Mouse (Mus musculus) testis, postnatal 10 days (tissue): Measurements from ENCODE around the gene Prpf4.

ENCODE experiments used
- DNase-seq: peaks from one replicate; pipeline ENCODE4 v3.0.0; 2021; ENCODE audit warnings: low spot score

Gene Prpf4

DNA sequence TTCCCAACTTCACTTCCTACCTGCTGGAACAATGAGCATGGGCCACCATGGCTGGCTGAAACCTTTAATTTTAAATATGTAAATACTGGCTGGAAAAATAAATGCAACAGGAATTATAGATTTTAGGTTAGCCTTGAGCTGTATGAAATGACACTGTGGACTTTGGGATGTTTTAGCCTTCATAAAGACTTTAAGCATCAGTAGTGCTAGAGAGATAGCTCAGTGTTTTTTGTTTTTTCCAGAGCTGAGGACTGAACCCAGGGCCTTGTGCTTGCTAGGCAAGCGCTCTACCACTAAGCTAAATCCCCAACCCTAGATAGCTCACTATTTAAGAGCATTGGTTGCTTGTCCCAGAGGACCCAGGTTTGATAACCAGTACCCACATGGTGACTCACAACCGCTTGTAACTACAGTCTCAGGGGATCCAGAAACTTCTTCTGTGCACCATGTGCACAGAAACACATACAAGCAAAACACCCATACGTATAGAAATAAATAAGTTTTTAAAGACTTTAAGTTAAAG is 28.7 kb downstream of the Prpf4 start:
- DNase-seq, result no peak

DNA sequence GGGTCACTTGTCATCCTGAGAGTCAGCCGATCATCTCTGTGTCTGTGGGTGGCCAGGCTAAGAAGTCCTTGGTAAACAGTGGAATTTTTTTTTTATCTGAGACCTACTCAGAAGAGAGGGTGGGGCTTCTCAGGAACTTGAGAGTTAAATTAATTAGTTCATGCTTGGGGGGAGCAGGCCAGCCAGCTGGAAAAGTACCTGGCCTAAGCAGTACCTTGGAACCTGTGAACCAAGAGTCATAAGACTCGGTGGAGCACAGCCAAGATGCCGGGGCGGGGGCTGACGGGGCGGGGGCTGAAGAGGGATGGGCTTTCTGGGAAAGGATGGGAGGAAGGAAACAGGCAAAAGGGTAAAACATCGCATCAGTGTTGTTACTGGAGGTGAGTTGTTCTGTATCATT is 29.3 kb downstream of the Prpf4 start:
- DNase-seq, result no peak

DNA sequence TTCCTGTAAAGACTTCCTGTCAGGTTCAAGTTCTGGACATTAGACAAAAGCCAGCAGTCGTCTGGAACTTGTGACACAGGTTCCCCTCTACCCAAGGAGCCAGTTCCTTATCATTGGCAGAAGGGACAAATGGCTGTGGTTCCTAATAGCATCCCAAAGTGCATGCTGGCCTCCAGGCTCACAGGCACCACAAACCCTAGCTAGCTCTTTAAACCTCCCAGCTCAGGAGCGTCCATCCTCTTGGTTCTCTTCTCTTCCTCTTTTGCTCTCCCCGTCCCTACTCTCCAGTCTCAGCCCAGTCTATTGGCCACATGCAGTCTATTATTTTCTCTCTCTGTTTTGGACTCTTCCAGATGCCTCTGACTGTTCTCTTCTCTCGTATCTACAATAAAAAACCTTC is 31.2 kb downstream of the Prpf4 start:
- DNase-seq, result no peak

DNA sequence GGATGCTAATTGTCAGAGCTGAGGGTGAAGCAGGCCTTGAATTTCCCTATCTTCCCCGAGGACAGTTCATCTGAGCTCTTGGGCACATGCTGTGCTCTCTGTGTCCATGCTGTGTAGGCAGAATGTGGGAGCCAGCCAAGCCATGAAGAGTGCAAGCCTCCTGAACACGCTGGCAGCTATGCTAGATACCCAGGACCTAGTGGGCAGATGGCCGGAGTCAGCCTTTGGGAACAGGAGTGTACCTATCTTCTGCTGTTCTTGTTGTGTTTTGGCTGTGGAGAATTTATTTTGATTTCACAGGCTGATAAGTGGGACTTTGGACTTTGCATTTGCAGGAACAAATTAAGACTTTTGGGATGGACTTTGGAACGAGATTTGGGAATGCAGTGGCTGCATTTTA is 31.9 kb downstream of the Prpf4 start:
- DNase-seq, result no peak

- no peak for DNase-seq
These were observed 32.4 kb downstream of the Prpf4 start for GRCm38 (mm10) chr4:62440986-62441385.

GRCm38 (mm10) chr4:62454995-62455394 is 46.4 kb downstream of the Prpf4 start:
- peak; percentile 68 for DNase-seq

GRCm38 (mm10) chr4:62459081-62459480 is 50.5 kb downstream of the Prpf4 start:
- no peak for DNase-seq

- DNase-seq, result no peak
These were observed 51.8 kb downstream of the Prpf4 start for GRCm38 (mm10) chr4:62460348-62460747.

GRCm38 (mm10) chr4:62463124-62463523 is 54.5 kb downstream of the Prpf4 start:
- DNase-seq, result no peak

DNA sequence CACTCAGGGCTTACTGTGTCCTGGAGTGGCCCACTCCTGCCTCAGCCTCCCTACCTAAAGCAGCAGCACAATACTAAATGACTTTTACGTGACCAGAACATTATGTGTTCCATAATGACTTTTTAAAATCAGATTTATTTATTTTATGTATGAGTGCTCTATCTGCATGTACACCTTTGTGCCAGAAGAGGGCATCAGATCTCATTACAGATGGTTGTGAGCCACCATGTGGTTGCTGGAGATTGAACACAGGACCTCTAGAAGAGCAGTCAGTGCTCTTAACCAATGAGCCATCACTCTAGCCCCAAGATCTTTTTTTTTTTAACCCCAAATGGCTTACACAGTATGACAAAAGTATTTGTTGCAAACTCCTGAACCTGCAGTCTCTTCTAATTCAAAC is 59.6 kb downstream of the Prpf4 start:
- no peak for DNase-seq

GRCm38 (mm10) chr4:62470598-62471051 is 62.0 kb downstream of the Prpf4 start, which contains the start of gene Wdr31:
Gene Wdr31 (minus strand): TSS chr4:62470896.
- DNase-seq, result peak; percentile 91

DNA sequence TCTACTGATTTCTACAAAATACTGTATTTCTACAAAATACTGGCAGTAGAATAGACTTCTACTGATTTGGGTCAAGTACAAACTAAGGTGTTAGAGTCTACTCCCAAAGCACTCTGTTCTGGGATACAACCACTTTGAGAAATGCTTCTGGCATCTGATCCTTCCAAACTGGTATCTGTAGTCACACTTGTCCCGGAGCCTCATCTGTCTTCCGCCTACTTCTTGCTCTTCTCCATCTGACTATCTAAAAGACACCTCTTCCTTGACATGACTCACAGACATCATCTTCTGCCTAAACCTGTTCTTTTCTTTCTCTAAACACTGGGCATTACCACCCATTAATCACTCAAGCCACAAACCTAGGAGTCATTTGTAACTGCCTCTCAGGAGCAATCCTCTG is 63.5 kb downstream of the Prpf4 start:
- DNase-seq, result no peak

DNA sequence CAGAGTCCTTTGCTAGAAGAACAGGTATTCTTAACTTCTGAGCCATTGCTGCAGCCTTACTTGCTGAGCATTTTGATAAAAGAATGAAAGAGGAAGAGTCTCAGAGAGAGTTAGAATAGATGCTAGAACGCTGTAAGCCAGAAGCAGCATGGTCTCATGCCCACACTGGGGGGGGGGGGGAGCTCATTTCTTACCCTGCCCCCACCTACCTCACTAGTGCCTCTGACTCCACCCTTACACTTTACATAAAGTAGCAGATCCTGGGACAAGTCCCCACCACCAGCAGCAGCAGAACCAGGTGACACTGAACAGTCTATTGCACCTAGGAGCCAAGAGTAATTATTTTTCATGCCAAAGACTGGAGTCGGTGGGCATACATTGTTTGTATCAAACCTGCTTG is 66.5 kb downstream of the Prpf4 start:
- no peak for DNase-seq

DNA sequence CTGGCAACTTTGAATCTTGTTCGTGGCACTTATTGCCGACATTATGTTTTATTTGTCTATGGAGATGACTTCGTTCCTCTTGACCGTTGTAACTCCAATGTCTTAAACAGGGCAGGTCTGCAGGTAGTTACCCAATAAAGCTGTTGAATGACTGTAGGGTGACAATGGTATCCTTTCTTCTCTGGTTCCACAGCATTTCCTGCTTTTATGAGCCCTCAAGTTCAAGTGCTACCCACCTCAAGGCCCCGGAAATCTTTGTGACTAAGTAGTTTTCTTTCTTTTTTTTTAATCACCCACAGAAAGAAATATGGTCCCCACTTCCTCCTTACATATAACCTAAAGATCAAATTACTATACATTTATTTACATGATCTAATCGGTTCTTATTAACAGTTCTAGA is 67.2 kb downstream of the Prpf4 start:
- DNase-seq, result no peak
